In the genomic region with DNA sequence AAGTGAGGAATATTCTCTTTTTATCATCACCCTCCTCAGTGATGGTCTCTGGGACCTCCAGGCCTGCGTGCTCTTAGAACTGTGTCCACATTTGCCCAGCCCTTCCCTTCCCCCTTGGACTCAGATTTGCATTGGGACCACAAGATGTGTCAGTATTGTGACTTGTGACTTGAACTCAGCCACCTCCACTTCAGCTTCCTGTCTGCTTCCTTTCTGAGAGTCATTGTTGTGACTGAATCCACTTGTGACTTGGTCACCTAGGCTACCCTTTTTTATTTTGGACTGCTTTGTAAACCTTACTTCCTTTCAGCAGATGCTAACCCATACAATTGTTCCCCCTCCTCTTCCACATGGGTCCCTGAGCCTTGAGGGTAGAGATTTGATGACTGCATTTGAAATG, we compare ENCODE assay signal across 27 mouse cellular contexts. TPM values are rescaled to one million over a fixed set of nuclear protein-coding genes. Genes with fewer than 3 reads are reported as not detected.
A peak's percentile ranks its signal among the peaks of the same experiment; 100 is the strongest.
DNase-seq lines count a peak whose midpoint lies in the region; ATAC-seq and TF ChIP-seq lines count a peak whose summit lies in the region.
"Had no signal": no experiment of that assay in that cellular context is flagged by ENCODE, and none has a peak within 500 bp of the region (broad histone marks: within the 10 kb centered on the region; RNA-seq: fewer than 3 reads in every experiment).

No protein-coding gene starts in this region.

- peaks cover 12% of the 10 kb centered on the region for H3K36me3 ChIP-seq in stomach, postnatal 0 days (ENCODE audit: control insufficient read depth, insufficient read depth, low read length)

- 50% methylated on average over 1 of the region's 1 CpGs for WGBS in lung, adult 2 months
- WGBS in stomach, postnatal 0 days, result 82% methylated on average over 1 of the region's 1 CpGs

- H3K9ac ChIP-seq in stomach, postnatal 0 days (ENCODE audit: low read length), result no peak overlapping the region
- H3K9ac ChIP-seq: forebrain, embryonic 12.5 days; heart, embryonic 15.5 days; lung, embryonic 15.5 days; neural tube, embryonic 13.5 days; stomach, embryonic 15.5 days had no signal

- peaks cover 9% of the 10 kb centered on the region for H3K4me1 ChIP-seq in lung, adult 2 months (ENCODE audit: control insufficient read depth, insufficient read depth, low read length)
- H3K4me1 ChIP-seq in stomach, postnatal 0 days (replicated peaks; ENCODE audit: control insufficient read depth, insufficient read depth), result 0 out of 2 replicates have a peak, but pooled peaks cover 2% of the 10 kb centered on the region

- no peak overlapping the region for H3K27ac ChIP-seq in stomach, postnatal 0 days (replicated peaks)
- H3K27ac ChIP-seq: forebrain, embryonic 12.5 days; heart, embryonic 15.5 days; hindbrain, embryonic 10.5 days; hindbrain, postnatal 0 days; left cerebral cortex, adult 2 months; limb, embryonic 10.5 days; lung, embryonic 15.5 days; midbrain, embryonic 10.5 days; neural tube, embryonic 13.5 days; stomach, embryonic 15.5 days had no signal

- ATAC-seq in activated CD4-positive, CD25-positive, alpha-beta regulatory T cell, adult 4 months, result peak; percentile 37
- ATAC-seq in stomach, postnatal 0 days (ENCODE audit: low FRiP score, low TSS enrichment), result no peak
- ATAC-seq: hindbrain, postnatal 0 days had no signal

- no peak for TF ChIP-seq POLR2A in lung, adult 2 months (IDR thresholded peaks at IDR 0.05; ENCODE audit: borderline replicate concordance, extremely low read depth, low read depth, low read length)

- H3K9me3 ChIP-seq in stomach, postnatal 0 days (ENCODE audit: control insufficient read depth, low read length), result no peaks in the 10 kb centered on the region
- H3K9me3 ChIP-seq: forebrain, embryonic 12.5 days; heart, embryonic 15.5 days; hindbrain, embryonic 10.5 days; limb, embryonic 10.5 days; lung, embryonic 15.5 days; midbrain, embryonic 10.5 days; neural tube, embryonic 13.5 days; stomach, embryonic 15.5 days had no signal

- H3K4me3 ChIP-seq in lung, adult 2 months (replicated peaks; ENCODE audit: extremely low read depth, low read depth, low read length), result no peak overlapping the region
- no peak overlapping the region for H3K4me3 ChIP-seq in stomach, postnatal 0 days (ENCODE audit: low read depth, low read length)
- H3K4me3 ChIP-seq: forebrain, embryonic 12.5 days; heart, embryonic 15.5 days; hindbrain, embryonic 10.5 days; left cerebral cortex, adult 2 months; limb, embryonic 10.5 days; lung, embryonic 15.5 days; midbrain, embryonic 10.5 days; neural tube, embryonic 13.5 days; stomach, embryonic 15.5 days had no signal

- no peak for TF ChIP-seq EP300 in stomach, postnatal 0 days (optimal IDR thresholded peaks at IDR 0.05)

- no peaks in the 10 kb centered on the region for H3K27me3 ChIP-seq in stomach, postnatal 0 days (ENCODE audit: control insufficient read depth, insufficient read depth, low read length)
- H3K27me3 ChIP-seq: forebrain, embryonic 12.5 days; heart, embryonic 15.5 days; lung, embryonic 15.5 days; neural tube, embryonic 13.5 days; stomach, embryonic 15.5 days had no signal

- H3K4me2 ChIP-seq in stomach, postnatal 0 days (replicated peaks; ENCODE audit: low read depth), result no peak overlapping the region
- H3K4me2 ChIP-seq: forebrain, embryonic 12.5 days; heart, embryonic 15.5 days; lung, embryonic 15.5 days; neural tube, embryonic 13.5 days; stomach, embryonic 15.5 days had no signal

- no peak for TF ChIP-seq CTCF in lung, adult 2 months (IDR thresholded peaks at IDR 0.05; ENCODE audit: insufficient read depth, low read length)
- TF ChIP-seq CTCF in stomach, postnatal 0 days (IDR thresholded peaks at IDR 0.05; ENCODE audit: low read depth), result no peak

- DNase-seq in lung, postnatal 25 days (ENCODE audit: low spot score), result peak; percentile 14
- no peak for DNase-seq in lung, adult 2 months
- peak; percentile 51 to 64 for DNase-seq in B cell, adult 2 months
- DNase-seq in naive thymus-derived CD4-positive, alpha-beta T cell, adult 2 months (ENCODE audit: low read depth), result peak; percentile 32
- DNase-seq in ovary, adult 18-20 months (ENCODE audit: low spot score), result no peak
- DNase-seq in ovary, postnatal 36 days (ENCODE audit: low spot score), result no peak
- DNase-seq in stomach, postnatal 0 days (ENCODE audit: low spot score), result no peak
- DNase-seq: cerebellum, adult 9-10 months; heart, adult 18-20 months; kidney, adult 2 months; kidney, postnatal 10 days; right cerebral cortex, postnatal 25 days; thymus, postnatal 14 days had no signal

RNA-seq across cellular contexts. Expression of a gene that starts 2.8 kb away (rescaled TPM):
- polyA plus RNA-seq in lung, adult 2 months (2012; rRNA removed), result 3.2 and 4.8 TPM in 2 replicates
- 1 to 10 TPM; 6.7 to 7.3 TPM for polyA plus RNA-seq in activated CD4-positive, CD25-positive, alpha-beta regulatory T cell, adult 4 months (2017; shearing (Covaris generic))
- 8.4 and 9.0 TPM in 2 replicates for polyA plus RNA-seq in stomach, postnatal 0 days (2015; fragmentation: Nextera tagmentation; extraction: Ambion mirVana)

RNA-seq across cellular contexts. Expression of a gene that starts 50.3 kb away (rescaled TPM):
- 0.26 TPM in 1 of 2 replicates, not detected in the other for polyA plus RNA-seq in lung, adult 2 months (2012; rRNA removed)
- not detected for polyA plus RNA-seq in activated CD4-positive, CD25-positive, alpha-beta regulatory T cell, adult 4 months (2017; shearing (Covaris generic))
- 0.17 and 0.30 TPM in 2 replicates for polyA plus RNA-seq in stomach, postnatal 0 days (2015; fragmentation: Nextera tagmentation; extraction: Ambion mirVana)
- polyA plus RNA-seq: embryonic facial prominence, embryonic 11.5 days; heart, embryonic 15.5 days; kidney, adult 2 months; limb, embryonic 10.5 days; liver, adult 2 months; spleen, adult 2 months had no signal

RNA-seq across cellular contexts. Expression of a gene that starts 51.4 kb away (rescaled TPM):
- 0.06 and 0.07 TPM in 2 replicates for polyA plus RNA-seq in lung, adult 2 months (2012; rRNA removed)
- polyA plus RNA-seq in activated CD4-positive, CD25-positive, alpha-beta regulatory T cell, adult 4 months (2017; shearing (Covaris generic)), result not detected
- 3.8 and 3.9 TPM in 2 replicates for polyA plus RNA-seq in stomach, postnatal 0 days (2015; fragmentation: Nextera tagmentation; extraction: Ambion mirVana)
- polyA plus RNA-seq: kidney, adult 2 months; limb, embryonic 10.5 days; liver, adult 2 months; spleen, adult 2 months had no signal

Comparison
In these comparisons a context has a peak if more than half of its experiments do, and no peak if none do; other contexts are left out.
1. DNase-seq: peak in lung, postnatal 25 days (single experiment), B cell, adult 2 months (2 of 2) and naive thymus-derived CD4-positive, alpha-beta T cell, adult 2 months (single experiment); none in lung, adult 2 months (single experiment), ovary, adult 18-20 months (single experiment), ovary, postnatal 36 days (single experiment) and stomach, postnatal 0 days (single experiment).